Mouse (Mus musculus): ENCODE results near the gene Palmd. TPM values are rescaled to one million over a fixed set of nuclear protein-coding genes. Genes with fewer than 3 reads are reported as not detected.

The Palmd gene
- polyA plus RNA-seq, 1 experiment from 2014 or later: 11.5 TPM

Other genes with a start within 250 kb of the Palmd start
- 12.3 and 17.4 TPM in 2 replicates for gene Agl, start 160.8 kb downstream of the Palmd start, polyA plus RNA-seq (2014; fragmentation: Nextera tagmentation; extraction: Ambion mirVana)
- 4.0 and 5.6 TPM in 2 replicates for gene Frrs1, start 109.5 kb downstream of the Palmd start, polyA plus RNA-seq (2014; fragmentation: Nextera tagmentation; extraction: Ambion mirVana)
- not detected in 2 replicates for gene 4930455H04Rik, start 720 bp downstream of the Palmd start, polyA plus RNA-seq (2014; fragmentation: Nextera tagmentation; extraction: Ambion mirVana)

All from midbrain, embryonic 14.5 days (tissue).